In the genomic region with DNA sequence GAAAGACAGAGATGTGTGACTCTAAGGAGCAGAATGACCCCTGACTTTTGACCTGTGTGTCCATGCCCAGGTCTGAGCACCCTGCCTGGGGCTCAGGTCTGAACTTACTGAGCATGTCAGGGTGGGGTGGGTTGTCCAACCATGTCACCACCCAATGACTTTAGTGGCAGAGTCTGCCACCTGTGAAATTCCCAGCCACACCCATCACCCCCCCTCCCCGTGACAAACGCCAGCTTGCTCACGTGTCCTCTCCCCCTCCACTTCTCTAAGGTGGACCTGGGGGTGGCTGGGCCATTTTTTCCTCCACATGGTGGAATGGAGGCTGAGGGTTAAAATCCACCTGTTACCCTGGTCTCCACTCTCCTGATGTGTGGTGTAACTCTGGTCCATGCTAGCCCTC, we compare ENCODE assay signal across 23 mouse cellular contexts. TPM values are rescaled to one million over a fixed set of nuclear protein-coding genes. Genes with fewer than 3 reads are reported as not detected.
"Had no signal": no experiment of that assay in that cellular context is flagged by ENCODE, and none has a peak within 500 bp of the region (broad histone marks: within the 10 kb centered on the region; RNA-seq: fewer than 3 reads in every experiment).

No protein-coding gene starts in this region.

- H3K9me3 ChIP-seq: kidney, embryonic 15.5 days; limb, embryonic 10.5 days; limb, embryonic 13.5 days; liver, embryonic 12.5 days; liver, embryonic 15.5 days; lung, embryonic 15.5 days; megakaryocyte, embryonic 14.5 days; midbrain, embryonic 10.5 days; stomach, embryonic 15.5 days had no signal

- H3K27ac ChIP-seq: kidney, embryonic 15.5 days; limb, embryonic 10.5 days; limb, embryonic 13.5 days; liver, embryonic 12.5 days; liver, embryonic 15.5 days; lung, embryonic 15.5 days; midbrain, embryonic 10.5 days; stomach, embryonic 15.5 days had no signal

- DNase-seq: kidney, adult 18-20 months; kidney, postnatal 25 days; layer of hippocampus, adult 9-11 months; liver; lung, adult 18-20 months; lung, postnatal 10 days; lung, postnatal 36 days; right cerebral cortex, postnatal 4 days; thymus, postnatal 25 days had no signal

- ATAC-seq: intestine, embryonic 16.5 days; liver, embryonic 12.5 days; midbrain, embryonic 16.5 days had no signal

- H3K9ac ChIP-seq: kidney, embryonic 15.5 days; limb, embryonic 13.5 days; liver, embryonic 12.5 days; liver, embryonic 15.5 days; lung, embryonic 15.5 days; stomach, embryonic 15.5 days had no signal

- H3K4me3 ChIP-seq: kidney, embryonic 15.5 days; layer of hippocampus, adult 2 months; limb, embryonic 10.5 days; limb, embryonic 13.5 days; liver, embryonic 12.5 days; liver, embryonic 15.5 days; lung, embryonic 15.5 days; megakaryocyte, embryonic 14.5 days; midbrain, embryonic 10.5 days; stomach, embryonic 15.5 days had no signal

- H3K36me3 ChIP-seq: kidney, embryonic 15.5 days; limb, embryonic 10.5 days; limb, embryonic 13.5 days; liver, embryonic 12.5 days; liver, embryonic 15.5 days; lung, embryonic 15.5 days; midbrain, embryonic 10.5 days; stomach, embryonic 15.5 days had no signal

- H3K4me2 ChIP-seq: kidney, embryonic 15.5 days; limb, embryonic 13.5 days; liver, embryonic 12.5 days; liver, embryonic 15.5 days; lung, embryonic 15.5 days; stomach, embryonic 15.5 days had no signal

RNA-seq across cellular contexts. Expression of gene Slc22a12, which starts 6.6 kb away (rescaled TPM):
- polyA plus RNA-seq: intestine, embryonic 16.5 days; limb, embryonic 10.5 days; limb, embryonic 13.5 days; liver, embryonic 12.5 days; liver, embryonic 15.5 days; midbrain, embryonic 10.5 days; neural tube, embryonic 11.5 days; stomach, embryonic 15.5 days; thymus, postnatal 0 days had no signal
